In genomic region chr13:44454136-44454535, GRCm38 (mm10) we compare ENCODE assay signal across 15 mouse cellular contexts.
A peak's percentile ranks its signal among the peaks of the same experiment; 100 is the strongest.
DNase-seq lines count a peak whose midpoint lies in the region; ATAC-seq and TF ChIP-seq lines count a peak whose summit lies in the region.
"Had no signal": no experiment of that assay in that cellular context is flagged by ENCODE, and none has a peak within 500 bp of the region (broad histone marks: within the 10 kb centered on the region; RNA-seq: fewer than 3 reads in every experiment).

No protein-coding gene starts in this region.

- H3K9me3 ChIP-seq in hindbrain, embryonic 10.5 days = no peaks in the 10 kb centered on the region
- H3K9me3 ChIP-seq in hindbrain, postnatal 0 days (ENCODE audit: low read length) = no peaks in the 10 kb centered on the region
- H3K9me3 ChIP-seq in stomach, postnatal 0 days (ENCODE audit: control insufficient read depth, low read length) = no peaks in the 10 kb centered on the region
- H3K9me3 ChIP-seq: hindbrain, embryonic 15.5 days; limb, embryonic 10.5 days; stomach, embryonic 15.5 days had no signal

- no peak overlapping the region for H3K4me2 ChIP-seq in hindbrain, postnatal 0 days (ENCODE audit: low read depth, low read length)
- H3K4me2 ChIP-seq in stomach, postnatal 0 days (replicated peaks; ENCODE audit: low read depth) = no peak overlapping the region
- H3K4me2 ChIP-seq: hindbrain, embryonic 15.5 days; midbrain, embryonic 12.5 days; stomach, embryonic 15.5 days had no signal

- H3K4me3 ChIP-seq in hindbrain, embryonic 10.5 days = no peak overlapping the region
- H3K4me3 ChIP-seq in hindbrain, postnatal 0 days (ENCODE audit: low read length) = no peak overlapping the region
- no peak overlapping the region for H3K4me3 ChIP-seq in stomach, postnatal 0 days (ENCODE audit: low read depth, low read length)
- H3K4me3 ChIP-seq: hindbrain, embryonic 15.5 days; limb, embryonic 10.5 days; midbrain, embryonic 12.5 days; stomach, embryonic 15.5 days had no signal

- 36% methylated on average over 9 of the region's 9 CpGs for WGBS in hindbrain, embryonic 10.5 days
- WGBS in hindbrain, postnatal 0 days = 38% methylated on average over 9 of the region's 9 CpGs
- WGBS in stomach, postnatal 0 days = 60% methylated on average over 9 of the region's 9 CpGs

- H3K9ac ChIP-seq in hindbrain, postnatal 0 days (replicated peaks; ENCODE audit: low read length) = no peak overlapping the region
- H3K9ac ChIP-seq in stomach, postnatal 0 days (ENCODE audit: low read length) = no peak overlapping the region
- H3K9ac ChIP-seq: hindbrain, embryonic 15.5 days; midbrain, embryonic 12.5 days; stomach, embryonic 15.5 days had no signal

- TF ChIP-seq POLR2A in brain, embryonic 14.5 days (IDR thresholded peaks at IDR 0.05; ENCODE audit: borderline replicate concordance, extremely low read depth, insufficient read depth, insufficient read length, poor library complexity, severe bottlenecking) = no peak

- no peak for TF ChIP-seq EP300 in stomach, postnatal 0 days (optimal IDR thresholded peaks at IDR 0.05)

- peak overlapping the region; percentile 17; the same call in 1 of the 2 replicates for H3K27ac ChIP-seq in hindbrain, embryonic 10.5 days
- no peak overlapping the region for H3K27ac ChIP-seq in hindbrain, postnatal 0 days
- H3K27ac ChIP-seq in stomach, postnatal 0 days (replicated peaks) = no peak overlapping the region
- H3K27ac ChIP-seq: hindbrain, embryonic 15.5 days; limb, embryonic 10.5 days; midbrain, embryonic 12.5 days; stomach, embryonic 15.5 days had no signal

- ATAC-seq in hindbrain, postnatal 0 days = no peak
- ATAC-seq in stomach, postnatal 0 days (ENCODE audit: low FRiP score, low TSS enrichment) = no peak
- no peak for ATAC-seq in monocyte, adult 5-6 weeks (replicated peaks; ENCODE audit: insufficient number of reproducible peaks, low FRiP score, low TSS enrichment, poor library complexity, severe bottlenecking)

- H3K27me3 ChIP-seq in hindbrain, embryonic 10.5 days (ENCODE audit: insufficient read depth, poor library complexity, severe bottlenecking) = no peaks in the 10 kb centered on the region
- H3K27me3 ChIP-seq in hindbrain, postnatal 0 days (ENCODE audit: insufficient read depth, low read length) = no peaks in the 10 kb centered on the region
- no peaks in the 10 kb centered on the region for H3K27me3 ChIP-seq in stomach, postnatal 0 days (ENCODE audit: control insufficient read depth, insufficient read depth, low read length)
- H3K27me3 ChIP-seq: hindbrain, embryonic 15.5 days; midbrain, embryonic 12.5 days; stomach, embryonic 15.5 days had no signal

- H3K36me3 ChIP-seq in hindbrain, embryonic 10.5 days = no peaks in the 10 kb centered on the region
- H3K36me3 ChIP-seq in hindbrain, postnatal 0 days (ENCODE audit: insufficient read depth, low read length) = no peaks in the 10 kb centered on the region
- no peaks in the 10 kb centered on the region for H3K36me3 ChIP-seq in stomach, postnatal 0 days (ENCODE audit: control insufficient read depth, insufficient read depth, low read length)
- H3K36me3 ChIP-seq: hindbrain, embryonic 15.5 days; limb, embryonic 10.5 days; midbrain, embryonic 12.5 days; stomach, embryonic 15.5 days had no signal

- H3K4me1 ChIP-seq in hindbrain, embryonic 10.5 days (replicated peaks) = peaks cover 30% of the 10 kb centered on the region
- H3K4me1 ChIP-seq in hindbrain, postnatal 0 days (ENCODE audit: insufficient read depth, low read length) = no peaks in the 10 kb centered on the region
- no peaks in the 10 kb centered on the region for H3K4me1 ChIP-seq in stomach, postnatal 0 days (replicated peaks; ENCODE audit: control insufficient read depth, insufficient read depth)
- H3K4me1 ChIP-seq: stomach, embryonic 15.5 days had no signal

- DNase-seq in hindbrain, embryonic 10.5 days (ENCODE audit: low spot score) = peak; percentile 22
- no peak for DNase-seq in hindbrain, postnatal 0 days (ENCODE audit: low spot score)
- DNase-seq in ES-CJ7 (ENCODE audit: low read depth, low spot score) = peak; percentile 60
- DNase-seq in brain, embryonic 14.5 days (ENCODE audit: low read depth) = peak; percentile 50
- DNase-seq in kidney, adult 8-10 months = peak; percentile 56 to 74
- no peak for DNase-seq in stomach, postnatal 0 days (ENCODE audit: low spot score)
- DNase-seq in spleen, adult 18-20 months = no peak
- DNase-seq: adrenal gland, postnatal 25 days; cerebellum, adult 11-12 months; lung, adult 2 months had no signal

- no peak for TF ChIP-seq CTCF in hindbrain, postnatal 0 days (IDR thresholded peaks at IDR 0.05; ENCODE audit: low read depth)
- no peak for TF ChIP-seq CTCF in brain, embryonic 14.5 days (IDR thresholded peaks at IDR 0.05; ENCODE audit: borderline replicate concordance, extremely low read depth, insufficient read depth, insufficient read length)
- no peak for TF ChIP-seq CTCF in stomach, postnatal 0 days (IDR thresholded peaks at IDR 0.05; ENCODE audit: low read depth)

Comparison
In these comparisons a context has a peak if more than half of its experiments do, and no peak if none do; other contexts are left out.
1. DNase-seq: peak in hindbrain, embryonic 10.5 days (single experiment), ES-CJ7 (single experiment), brain, embryonic 14.5 days (single experiment) and kidney, adult 8-10 months (2 of 2); none in hindbrain, postnatal 0 days (single experiment), stomach, postnatal 0 days (single experiment) and spleen, adult 18-20 months (0 of 2).